Mouse (Mus musculus) left cerebral cortex, adult 2 months (tissue): ENCODE measurements at regions not wholly inside any gene's neighbourhood (a gene's known extent, or its start where the extent isn't known, plus 50 kb on each side); places are given as distances from the start of the nearest gene placed in this dataset.

ENCODE experiments used
- DNase-seq, 2 experiments: peaks; one replicate each; pipeline ENCODE4 v3.0.0; 2021 to 2022; ENCODE audit warnings: low spot score in 2 of 2, mixed read lengths in 1 of 2; ENCODE audit errors: extremely low spot score in 1 of 2
- H3K27ac ChIP-seq: fragments of 200-600 bp; 2 replicates; pipeline ENCODE4 v1.8.1; 2022
- H3K4me3 ChIP-seq: fragments of 200-600 bp; 2 replicates; pipeline ENCODE4 v1.8.1; 2022
- CTCF ChIP-seq: fragments of 200-600 bp; IDR thresholded peaks from 2 replicates; pipeline ENCODE4 v1.8.1; 2022; ENCODE audit warnings: antibody characterized with exemption, mild to moderate bottlenecking, moderate library complexity
- intact Hi-C: fragments of 180-260 bp; cut with DNase I; formaldehyde crosslinking; loops from one replicate; pipeline ENCODE4 v1.15.1; 2025

GRCm38 (mm10) chr14:14640023-14640441, 62.0 kb upstream of the Slc4a7 start:
- Histone ChIP-seq H3K4me3 (no peak overlapping the region), H3K27ac (no peak overlapping the region)
- no peak for TF ChIP-seq CTCF
- intact Hi-C loops: no loop called here
- no peak for DNase-seq

GRCm38 (mm10) chr14:14640557-14640956, 61.5 kb upstream of the Slc4a7 start:
- H3K27ac ChIP-seq: no peak overlapping the region
- TF ChIP-seq CTCF: no peak
- intact Hi-C loops: no loop called here
- H3K4me3 ChIP-seq: no peak overlapping the region
- no peak for DNase-seq

GRCm38 (mm10) chr14:14643533-14643932, 58.5 kb upstream of the Slc4a7 start:
- TF ChIP-seq CTCF: no peak
- intact Hi-C loops: no loop called here
- Histone ChIP-seq H3K4me3 (no peak overlapping the region), H3K27ac (no peak overlapping the region)
- DNase-seq: no peak

- Histone ChIP-seq H3K27ac (no peak overlapping the region), H3K4me3 (no peak overlapping the region)
- no peak for DNase-seq
- intact Hi-C loops: no loop called here
- TF ChIP-seq CTCF: no peak
These were observed 57.0 kb upstream of the Slc4a7 start for GRCm38 (mm10) chr14:14645084-14645483.
